Mouse (Mus musculus) stomach, postnatal 0 days (tissue): ENCODE data around the gene Chrna10. TPM values are rescaled to one million over a fixed set of nuclear protein-coding genes. Genes with fewer than 3 reads are reported as not detected.

Experiments
- ATAC-seq: fragments of 200-750 bp; cut with Nextera tagmentation; 2 replicates; pipeline ENCODE4 v1.8.0; 2017; ENCODE audit not compliant: low FRiP score, low TSS enrichment
- DNase-seq: peaks from one replicate; pipeline ENCODE4 v3.0.0-alpha.2; 2016; ENCODE audit warnings: low spot score
- H3K27ac ChIP-seq: fragments of 300-500 bp; sonication (generic); replicated peaks from 2 replicates; pipeline ENCODE4 v1.5.1; 2014; ENCODE audit warnings: mild to moderate bottlenecking, control low read depth
- H3K27me3 ChIP-seq: fragments of 300-500 bp; sonication (generic); 2 replicates; pipeline ENCODE4 v1.6.1; 2014; ENCODE audit warnings: low read length; ENCODE audit not compliant: control insufficient read depth, insufficient read depth
- H3K36me3 ChIP-seq: fragments of 300-500 bp; sonication (generic); 2 replicates; pipeline ENCODE4 v1.6.1; 2014; ENCODE audit warnings: low read length, mixed read lengths; ENCODE audit not compliant: control insufficient read depth, insufficient read depth
- H3K4me1 ChIP-seq: fragments of 300-500 bp; sonication (generic); replicated peaks from 2 replicates; pipeline ENCODE4 v1.6.1; 2014; ENCODE audit warnings: antibody characterized with exemption; ENCODE audit not compliant: control insufficient read depth, insufficient read depth
- H3K4me2 ChIP-seq: fragments of 300-500 bp; sonication (generic); replicated peaks from 2 replicates; pipeline ENCODE4 v1.6.1; 2014; ENCODE audit warnings: low read depth, mild to moderate bottlenecking, control low read depth, moderate library complexity
- H3K4me3 ChIP-seq: fragments of 300-500 bp; sonication (generic); 2 replicates; pipeline ENCODE4 v1.5.1; 2014; ENCODE audit warnings: low read depth, low read length, control low read depth
- H3K9ac ChIP-seq: fragments of 300-500 bp; sonication (generic); 2 replicates; pipeline ENCODE4 v1.6.1; 2014; ENCODE audit warnings: mild to moderate bottlenecking, low read length, control low read depth, mixed read lengths
- H3K9me3 ChIP-seq: fragments of 300-500 bp; sonication (generic); 2 replicates; pipeline ENCODE4 v1.6.1; 2016; ENCODE audit warnings: low read length; ENCODE audit not compliant: control insufficient read depth
- CTCF ChIP-seq: IDR thresholded peaks from 2 replicates; pipeline ENCODE4 v1.5.1; 2016; ENCODE audit warnings: antibody characterized with exemption, low read depth, mild to moderate bottlenecking, moderate library complexity
- EP300 ChIP-seq: optimal IDR thresholded peaks from 2 replicates; pipeline ENCODE3; 2016; ENCODE audit warnings: antibody characterized with exemption
- WGBS: fragments of 180-500 bp; shearing (Covaris S2); extraction: QIAGEN DNeasy Blood & Tissue Kit; methylation state at CpG from one replicate; pipeline ENCODE4 v1.1.7; 2014; 5-methylcytosine and 5-hydroxymethylcytosine counted together
- polyA plus RNA-seq: library from polyadenylated mRNA; unstranded; fragments of >200 nt; fragmentation: Nextera tagmentation; extraction: Ambion mirVana; gene quantifications from 2 replicates; pipeline ENCODE4 v1.2.1, GENCODE M21; 2015

Gene Chrna10
- polyA plus RNA-seq, 1 experiment from 2014 or later, result not detected

DNA sequence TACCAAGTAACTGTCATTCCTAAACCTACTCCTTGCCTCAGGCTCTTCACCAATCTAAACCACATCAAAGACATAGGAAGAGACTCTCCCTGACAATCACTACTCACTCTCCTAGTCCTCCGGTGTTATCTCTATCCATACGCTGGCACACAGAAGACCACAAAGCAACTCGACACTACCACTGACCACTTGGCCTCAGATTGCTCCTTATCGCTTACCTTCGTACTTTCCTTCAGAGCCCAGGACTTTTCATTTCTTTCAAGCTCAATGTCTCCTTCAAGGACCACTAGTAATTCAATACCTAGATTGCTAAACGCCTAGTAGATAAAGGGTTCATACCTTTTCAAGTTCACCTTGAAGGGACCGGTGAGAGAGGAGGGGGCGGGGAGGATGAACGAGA, 52.7 kb downstream of the Chrna10 start:
- DNase-seq, result no peak
- ATAC-seq, result no peak
- peak overlapping the region; percentile 71; the same call in 1 of the 2 replicates for H3K4me3 ChIP-seq
- TF ChIP-seq EP300 (no peak), CTCF (no peak)
- no peaks in the 10 kb centered on the region for H3K27me3 ChIP-seq
- no peaks in the 10 kb centered on the region for H3K36me3 ChIP-seq
- H3K27ac ChIP-seq, result no peak overlapping the region
- H3K9ac ChIP-seq, result 0 out of 2 replicates have a peak overlapping the region, but pooled peaks have one; percentile 8
- H3K4me1 ChIP-seq, result peaks cover 7% of the 10 kb centered on the region; the same call in 1 of the 2 replicates
- H3K9me3 ChIP-seq, result no peaks in the 10 kb centered on the region
- 68% methylated on average over 9 of the region's 9 CpGs for WGBS
- peak overlapping the region; percentile 70 for H3K4me2 ChIP-seq

- H3K9ac ChIP-seq, result no peak overlapping the region
- ATAC-seq (no peak), DNase-seq (no peak)
- H3K36me3 ChIP-seq, result no peaks in the 10 kb centered on the region
- H3K4me3 ChIP-seq, result no peak overlapping the region
- no peak for TF ChIP-seq EP300
- no peak for TF ChIP-seq CTCF
- no peak overlapping the region for H3K27ac ChIP-seq
- H3K4me2 ChIP-seq, result no peak overlapping the region
- no peaks in the 10 kb centered on the region for H3K27me3 ChIP-seq
- H3K9me3 ChIP-seq, result no peaks in the 10 kb centered on the region
- peaks cover 7% of the 10 kb centered on the region; the same call in 1 of the 2 replicates for H3K4me1 ChIP-seq
- WGBS, result 62% methylated on average over 1 of the region's 1 CpGs
Observed at GRCm38 (mm10) chr7:102062203-102062602, 54.4 kb downstream of the Chrna10 start.

GRCm38 (mm10) chr7:102061353-102061752, 55.3 kb downstream of the Chrna10 start:
- TF ChIP-seq EP300 (no peak), CTCF (no peak)
- ATAC-seq (no peak), DNase-seq (no peak)
- H3K4me3 ChIP-seq, result no peak overlapping the region
- no peak overlapping the region for H3K4me2 ChIP-seq
- H3K27me3 ChIP-seq, result no peaks in the 10 kb centered on the region
- H3K36me3 ChIP-seq, result no peaks in the 10 kb centered on the region
- no peak overlapping the region for H3K27ac ChIP-seq
- H3K4me1 ChIP-seq, result peaks cover 7% of the 10 kb centered on the region; the same call in 1 of the 2 replicates
- 81% methylated on average over 3 of the region's 3 CpGs for WGBS
- no peaks in the 10 kb centered on the region for H3K9me3 ChIP-seq
- H3K9ac ChIP-seq, result no peak overlapping the region

Other genes with a start within 250 kb of the Chrna10 start
- 3.2 and 4.0 TPM in 2 replicates for gene Folr1, start 246.0 kb downstream of the Chrna10 start, polyA plus RNA-seq
- gene Lamtor1, start 210.9 kb downstream of the Chrna10 start, polyA plus RNA-seq, result 119 and 122 TPM in 2 replicates
- 0.15 TPM in 1 of 2 replicates, not detected in the other for gene Tomt, start 210.5 kb downstream of the Chrna10 start, polyA plus RNA-seq
- 6.8 and 7.0 TPM in 2 replicates for gene Lrrc51, start 182.9 kb downstream of the Chrna10 start, polyA plus RNA-seq
- gene Numa1, start 182.7 kb downstream of the Chrna10 start, polyA plus RNA-seq, result 20.7 and 21.9 TPM in 2 replicates
- 0.99 and 1.2 TPM in 2 replicates for gene Il18bp, start 98.1 kb downstream of the Chrna10 start, polyA plus RNA-seq
- 18.0 and 18.7 TPM in 2 replicates for gene Rnf121, start 51.4 kb downstream of the Chrna10 start, polyA plus RNA-seq
- 7.8 and 8.9 TPM in 2 replicates for gene Xndc1, start 51.3 kb downstream of the Chrna10 start, polyA plus RNA-seq
- gene Xntrpc, start 51.1 kb downstream of the Chrna10 start, polyA plus RNA-seq, result 0.25 and 0.27 TPM in 2 replicates
- 0.11 TPM in 1 of 2 replicates, not detected in the other for gene Trpc2, start 33.7 kb downstream of the Chrna10 start, polyA plus RNA-seq
- gene Art1, start 15.1 kb downstream of the Chrna10 start, polyA plus RNA-seq, result 0.25 and 0.38 TPM in 2 replicates
- 0.21 and 0.45 TPM in 2 replicates for gene Art5, start 7.3 kb downstream of the Chrna10 start, polyA plus RNA-seq
- 12.1 and 12.3 TPM in 2 replicates for gene Nup98, start 93.3 kb upstream of the Chrna10 start, polyA plus RNA-seq
- 88.2 and 89.6 TPM in 2 replicates for gene Pgap2, start 93.4 kb upstream of the Chrna10 start, polyA plus RNA-seq
- gene Rhog, start 139.2 kb upstream of the Chrna10 start, polyA plus RNA-seq, result 52.1 and 53.1 TPM in 2 replicates
- gene Stim1, start 151.0 kb upstream of the Chrna10 start, polyA plus RNA-seq, result 26.4 and 29.5 TPM in 2 replicates